Mouse (Mus musculus) heart, embryonic 13.5 days (tissue): ENCODE data around the gene Htr6. TPM values are rescaled to one million over a fixed set of nuclear protein-coding genes. Genes with fewer than 3 reads are reported as not detected.

Experiments
- ATAC-seq: fragments of 200-750 bp; cut with Nextera tagmentation; 2 replicates; pipeline ENCODE4 v1.8.0; 2017; ENCODE audit warnings: moderate TSS enrichment; ENCODE audit not compliant: insufficient number of reproducible peaks, low FRiP score, low TSS enrichment; ENCODE audit errors: extremely low read depth
- H3K27ac ChIP-seq: fragments of 300-500 bp; sonication (generic); replicated peaks from 2 replicates; pipeline ENCODE4 v1.5.1; 2015; ENCODE audit warnings: moderate library complexity, mild to moderate bottlenecking, inconsistent platforms
- H3K27me3 ChIP-seq: fragments of 300-500 bp; sonication (generic); replicated peaks from 2 replicates; pipeline ENCODE4 v1.6.1; 2015; ENCODE audit warnings: mild to moderate bottlenecking, inconsistent platforms
- H3K36me3 ChIP-seq: fragments of 300-500 bp; sonication (generic); 2 replicates; pipeline ENCODE4 v1.6.1; 2015; ENCODE audit warnings: mild to moderate bottlenecking, inconsistent platforms
- H3K4me1 ChIP-seq: fragments of 300-500 bp; sonication (generic); 2 replicates; pipeline ENCODE4 v1.6.1; 2015; ENCODE audit warnings: inconsistent platforms
- H3K4me2 ChIP-seq: fragments of 300-500 bp; sonication (generic); 2 replicates; pipeline ENCODE4 v1.6.1; 2015; ENCODE audit warnings: inconsistent platforms, mild to moderate bottlenecking, moderate library complexity
- H3K4me3 ChIP-seq: fragments of 300-500 bp; sonication (generic); 2 replicates; pipeline ENCODE4 v1.5.1; 2015; ENCODE audit warnings: moderate library complexity, mild to moderate bottlenecking, inconsistent platforms
- H3K9ac ChIP-seq: fragments of 300-500 bp; sonication (generic); 2 replicates; pipeline ENCODE4 v1.6.1; 2015; ENCODE audit warnings: inconsistent platforms, mild to moderate bottlenecking, moderate library complexity
- H3K9me3 ChIP-seq: fragments of 300-500 bp; sonication (generic); 2 replicates; pipeline ENCODE4 v1.6.1; 2016; ENCODE audit warnings: inconsistent platforms
- WGBS: fragments of 180-500 bp; shearing (Covaris S2); methylation state at CpG from one replicate; pipeline ENCODE4 v1.1.7; 2015; ENCODE audit warnings: mixed read lengths; 5-methylcytosine and 5-hydroxymethylcytosine counted together
- polyA plus RNA-seq: library from polyadenylated mRNA; unstranded; fragments of >200 nt; fragmentation: Nextera tagmentation; extraction: Ambion mirVana; gene quantifications from 2 replicates; pipeline ENCODE4 v1.2.1, GENCODE M21; 2015

Htr6 gene
- polyA plus RNA-seq, 1 experiment from 2014 or later, result not detected

DNA sequence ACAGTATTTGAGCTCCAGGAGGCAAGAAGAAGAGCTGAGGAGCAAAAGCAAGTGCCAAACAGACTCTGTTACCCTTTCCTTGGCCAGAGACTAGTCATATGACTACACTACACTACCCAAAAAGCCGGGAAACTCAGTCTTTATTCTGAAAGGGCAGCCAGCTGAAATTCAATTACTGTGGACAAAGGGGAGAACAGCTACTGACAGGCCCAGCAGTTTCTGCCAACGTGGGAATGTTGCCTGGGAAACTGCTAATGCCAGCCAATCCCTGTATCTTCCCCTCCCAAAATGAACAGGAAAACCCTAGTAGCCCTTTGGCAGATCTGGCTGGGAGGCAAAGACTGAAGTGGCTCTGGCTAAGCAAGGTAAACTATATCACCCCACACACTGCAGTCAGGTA lies 51.0 kb downstream of the Htr6 start:
- H3K4me3 ChIP-seq, result no peak overlapping the region
- 38% methylated on average over 2 of the region's 2 CpGs for WGBS

DNA sequence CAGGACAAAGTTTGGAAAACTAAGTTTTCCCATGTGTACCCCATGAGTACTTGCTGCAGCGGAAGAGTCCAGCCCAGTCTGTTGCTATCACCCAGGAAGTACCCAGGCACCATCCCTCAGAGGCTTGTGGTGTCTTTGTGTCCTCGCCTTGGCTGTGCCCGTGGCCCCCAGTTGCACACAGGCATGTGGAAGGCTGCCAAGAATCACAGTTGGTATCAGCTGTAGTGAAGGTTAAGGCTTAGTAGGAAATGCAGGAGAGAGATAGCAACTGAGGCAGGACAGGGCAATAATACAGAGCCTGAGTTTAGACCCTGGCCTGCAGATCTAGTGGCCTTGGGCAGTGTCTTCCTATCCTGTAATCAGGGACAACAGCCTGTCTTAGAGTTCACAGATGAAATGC lies 55.0 kb downstream of the Htr6 start:
- H3K4me2 ChIP-seq, result no peak overlapping the region
- H3K36me3 ChIP-seq, result no peaks in the 10 kb centered on the region
- H3K9me3 ChIP-seq, result no peaks in the 10 kb centered on the region
- peaks cover 24% of the 10 kb centered on the region for H3K4me1 ChIP-seq
- ATAC-seq, result no peak
- no peak overlapping the region; the same call in 1 of the 2 replicates for H3K27ac ChIP-seq
- 28% methylated on average over 3 of the region's 3 CpGs for whole genome bisulfite sequencing
- H3K4me3 ChIP-seq, result no peak overlapping the region
- H3K27me3 ChIP-seq, result no peaks in the 10 kb centered on the region
- H3K9ac ChIP-seq, result no peak overlapping the region

More for the DNA sequence above, 51.0 kb downstream of the Htr6 start:
- ATAC-seq, result no peak
- peaks cover 15% of the 10 kb centered on the region for H3K4me1 ChIP-seq
- no peak overlapping the region for H3K4me2 ChIP-seq
- no peaks in the 10 kb centered on the region for H3K9me3 ChIP-seq
- H3K9ac ChIP-seq, result no peak overlapping the region
- H3K27me3 ChIP-seq, result no peaks in the 10 kb centered on the region
- no peaks in the 10 kb centered on the region for H3K36me3 ChIP-seq
- H3K27ac ChIP-seq, result no peak overlapping the region

DNA sequence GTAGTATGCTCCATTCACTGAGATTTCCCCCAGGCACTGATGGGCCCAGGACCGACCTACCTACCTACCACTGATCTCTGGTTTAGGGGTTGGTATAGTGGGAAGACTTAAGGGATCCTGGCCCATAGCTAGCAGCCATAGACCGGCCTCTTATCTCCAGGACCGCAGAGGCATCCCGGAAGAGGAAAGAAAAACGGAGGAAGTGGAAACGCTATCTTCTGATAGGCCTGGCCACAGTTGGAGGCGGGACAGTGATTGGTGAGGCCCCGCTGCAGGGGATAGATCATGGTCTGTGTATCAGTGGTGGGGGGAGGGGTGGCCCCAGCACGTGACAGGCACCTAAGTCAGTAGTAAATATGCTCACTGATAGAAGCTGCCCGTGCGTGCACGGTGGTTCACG lies 56.0 kb downstream of the Htr6 start:
- Histone ChIP-seq H3K27ac (no peak overlapping the region), H3K27me3 (no peaks in the 10 kb centered on the region), H3K4me3 (no peak overlapping the region), H3K9me3 (0 out of 2 replicates have a peak, but pooled peaks cover 5% of the 10 kb centered on the region), H3K4me2 (0 out of 2 replicates have a peak overlapping the region, but pooled peaks have one; percentile 5), H3K9ac (no peak overlapping the region), H3K4me1 (peaks cover 24% of the 10 kb centered on the region), H3K36me3 (0 out of 2 replicates have a peak, but pooled peaks cover 5% of the 10 kb centered on the region)
- WGBS, result 35% methylated on average over 13 of the region's 13 CpGs
- ATAC-seq, result no peak

DNA sequence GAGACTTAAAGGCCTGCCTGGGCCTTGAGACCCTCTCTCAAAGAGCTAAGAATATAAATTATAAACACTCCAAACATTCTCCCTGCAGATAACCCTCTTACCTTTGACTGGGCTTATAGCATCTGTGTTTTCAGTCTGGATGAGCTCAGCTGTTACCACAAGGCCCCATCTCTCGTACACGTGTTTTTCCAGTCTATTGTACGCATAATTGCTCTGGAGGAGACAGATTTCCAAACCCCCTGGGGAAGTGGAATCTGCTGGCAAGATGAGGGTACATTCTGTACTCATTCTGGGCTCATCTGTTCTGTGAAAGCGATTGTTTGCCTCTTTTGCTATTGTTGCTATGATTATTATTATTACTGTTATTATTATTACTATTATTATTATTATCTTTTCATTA lies 56.4 kb downstream of the Htr6 start:
- H3K4me2 ChIP-seq, result no peak overlapping the region
- H3K27me3 ChIP-seq, result no peaks in the 10 kb centered on the region
- H3K9ac ChIP-seq, result no peak overlapping the region
- H3K4me1 ChIP-seq, result peaks cover 24% of the 10 kb centered on the region
- WGBS, result 67% methylated on average over 4 of the region's 4 CpGs
- H3K36me3 ChIP-seq, result 0 out of 2 replicates have a peak, but pooled peaks cover 7% of the 10 kb centered on the region
- 0 out of 2 replicates have a peak, but pooled peaks cover 6% of the 10 kb centered on the region for H3K9me3 ChIP-seq
- no peak overlapping the region for H3K4me3 ChIP-seq
- no peak for ATAC-seq
- no peak overlapping the region for H3K27ac ChIP-seq

DNA sequence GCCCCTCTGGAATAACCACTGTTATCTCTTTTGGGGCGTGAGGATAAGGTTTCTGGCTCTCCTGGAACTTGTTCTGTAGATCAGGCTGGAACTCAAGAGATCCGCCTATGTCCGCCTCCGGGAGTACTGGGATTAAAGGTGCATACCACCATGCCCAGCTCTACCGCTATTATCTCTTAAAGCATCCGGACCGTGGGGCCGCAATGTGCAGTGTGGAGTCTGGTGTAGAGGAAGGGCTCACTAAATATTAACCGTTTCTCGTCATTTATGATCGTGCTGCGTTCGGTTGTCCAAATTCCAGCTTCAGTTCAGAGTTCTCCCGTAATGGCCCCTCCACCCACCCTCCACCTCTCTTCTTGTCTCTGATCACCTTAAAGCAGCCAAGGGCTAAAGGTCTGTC lies 57.0 kb downstream of the Htr6 start:
- Histone ChIP-seq H3K9me3 (0 out of 2 replicates have a peak, but pooled peaks cover 6% of the 10 kb centered on the region), H3K4me1 (peaks cover 24% of the 10 kb centered on the region), H3K36me3 (0 out of 2 replicates have a peak, but pooled peaks cover 7% of the 10 kb centered on the region), H3K27me3 (no peaks in the 10 kb centered on the region), H3K9ac (no peak overlapping the region), H3K4me3 (no peak overlapping the region), H3K27ac (no peak overlapping the region), H3K4me2 (no peak overlapping the region)
- ATAC-seq, result no peak
- WGBS, result 63% methylated on average over 14 of the region's 14 CpGs

DNA sequence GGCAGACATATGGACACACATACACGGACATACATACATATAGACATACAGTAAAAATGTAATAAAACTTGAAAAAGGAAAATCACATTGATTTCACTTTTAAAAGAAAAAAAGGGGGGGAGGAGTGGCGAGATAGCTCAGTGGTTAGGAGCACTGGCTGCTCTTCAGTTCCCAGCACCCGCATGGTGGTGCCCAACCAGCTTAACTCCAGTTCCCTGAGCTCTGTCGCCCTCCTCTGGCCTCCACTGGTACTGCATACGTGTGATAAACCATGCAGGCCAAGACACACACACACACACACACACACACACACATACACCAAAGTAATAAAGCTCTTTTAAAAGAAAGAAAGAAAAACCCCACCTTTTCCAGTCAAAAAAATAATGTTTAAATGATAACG lies 60.6 kb downstream of the Htr6 start:
- peaks cover 13% of the 10 kb centered on the region for H3K4me1 ChIP-seq
- WGBS, result 73% methylated on average over 6 of the region's 6 CpGs
- no peaks in the 10 kb centered on the region for H3K27me3 ChIP-seq
- no peak for ATAC-seq
- H3K36me3 ChIP-seq, result 0 out of 2 replicates have a peak, but pooled peaks cover 7% of the 10 kb centered on the region
- no peak overlapping the region for H3K9ac ChIP-seq
- no peak overlapping the region for H3K27ac ChIP-seq
- H3K4me2 ChIP-seq, result no peak overlapping the region
- no peak overlapping the region for H3K4me3 ChIP-seq
- H3K9me3 ChIP-seq, result 0 out of 2 replicates have a peak, but pooled peaks cover 6% of the 10 kb centered on the region

DNA sequence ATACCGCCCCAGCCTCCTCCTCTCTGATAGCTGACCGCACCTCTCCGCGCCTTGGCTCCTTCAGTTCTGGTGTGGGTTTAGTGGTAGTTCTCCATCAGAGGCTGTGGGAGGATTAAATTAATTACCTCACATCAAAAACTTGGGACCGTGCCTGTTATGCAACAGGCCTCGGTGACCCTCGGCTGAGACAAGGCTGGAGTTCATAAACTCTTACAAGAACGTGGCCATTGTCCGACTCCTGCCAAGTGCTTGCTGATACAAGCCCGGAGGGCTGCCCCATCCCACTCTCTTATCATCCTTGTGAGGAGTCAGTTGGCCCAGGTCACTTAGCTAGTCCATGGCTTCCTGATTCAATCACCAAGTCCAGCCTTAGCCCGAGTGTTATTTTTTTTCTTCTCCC lies 62.1 kb downstream of the Htr6 start:
- 0 out of 2 replicates have a peak, but pooled peaks cover 6% of the 10 kb centered on the region for H3K9me3 ChIP-seq
- no peak overlapping the region for H3K4me3 ChIP-seq
- H3K4me1 ChIP-seq, result peaks cover 2% of the 10 kb centered on the region
- WGBS, result 63% methylated on average over 11 of the region's 11 CpGs
- 0 out of 2 replicates have a peak, but pooled peaks cover 7% of the 10 kb centered on the region for H3K36me3 ChIP-seq
- H3K27me3 ChIP-seq, result no peaks in the 10 kb centered on the region
- H3K9ac ChIP-seq, result no peak overlapping the region
- ATAC-seq, result no peak
- H3K4me2 ChIP-seq, result no peak overlapping the region
- H3K27ac ChIP-seq, result no peak overlapping the region

DNA sequence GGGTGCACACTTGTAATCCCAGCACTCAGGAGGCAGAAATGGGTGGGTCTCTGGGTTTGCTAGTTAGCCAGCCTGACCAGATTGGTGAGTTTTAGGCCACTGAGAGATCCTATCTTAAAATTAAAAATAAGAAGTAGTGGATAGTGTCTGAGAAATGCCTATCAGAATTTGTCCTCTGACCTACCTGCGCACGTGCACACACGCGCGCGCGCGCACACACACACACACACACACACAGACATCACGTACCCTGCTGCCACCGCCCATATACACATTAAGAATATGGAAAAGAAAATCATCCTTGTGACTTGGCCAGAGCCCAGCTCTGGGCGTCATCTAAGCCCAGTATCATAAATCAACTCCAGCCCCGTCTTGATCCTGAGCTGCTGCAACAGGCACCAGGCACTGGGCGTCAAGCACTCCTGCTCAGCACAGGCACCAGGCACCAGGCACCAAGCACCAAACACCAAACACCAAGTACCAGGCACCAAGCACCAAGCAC lies 64.1 kb downstream of the Htr6 start:
- Histone ChIP-seq H3K9ac (no peak overlapping the region), H3K4me1 (no peaks in the 10 kb centered on the region), H3K36me3 (0 out of 2 replicates have a peak, but pooled peaks cover 7% of the 10 kb centered on the region), H3K4me3 (no peak overlapping the region), H3K4me2 (no peak overlapping the region), H3K9me3 (0 out of 2 replicates have a peak, but pooled peaks cover 6% of the 10 kb centered on the region), H3K27ac (no peak overlapping the region), H3K27me3 (peaks cover 3% of the 10 kb centered on the region; the same call in 1 of the 2 replicates)
- WGBS, result 89% methylated on average over 13 of the region's 13 CpGs
- ATAC-seq, result no peak

Other genes starting within 250 kb of the Htr6 start
- 2.1 and 3.1 TPM in 2 replicates for gene Pla2g5, start 212.1 kb downstream of the Htr6 start, polyA plus RNA-seq
- not detected in 2 replicates for gene Gm13030, start 201.6 kb downstream of the Htr6 start, polyA plus RNA-seq
- 0.25 TPM in 1 of 2 replicates, not detected in the other for gene Pla2g2e, start 197.6 kb downstream of the Htr6 start, polyA plus RNA-seq
- 2.7 and 3.8 TPM in 2 replicates for gene Otud3, start 161.6 kb downstream of the Htr6 start, polyA plus RNA-seq
- gene Rnf186, start 108.5 kb downstream of the Htr6 start, polyA plus RNA-seq, result not detected in 2 replicates
- gene Tmco4, start 102.7 kb downstream of the Htr6 start, polyA plus RNA-seq, result 4.8 and 5.6 TPM in 2 replicates
- 13.4 and 15.2 TPM in 2 replicates for gene Nbl1, start 17.4 kb upstream of the Htr6 start, polyA plus RNA-seq
- gene Minos1, start 55.5 kb upstream of the Htr6 start, polyA plus RNA-seq, result 572 and 667 TPM in 2 replicates
- gene Capzb, start 117.3 kb upstream of the Htr6 start, polyA plus RNA-seq, result 376 and 386 TPM in 2 replicates
- gene Pqlc2, start 235.1 kb upstream of the Htr6 start, polyA plus RNA-seq, result 8.8 and 10.2 TPM in 2 replicates
- gene Akr7a5, start 235.2 kb upstream of the Htr6 start, polyA plus RNA-seq, result 65.3 and 66.3 TPM in 2 replicates